Mouse (Mus musculus): ENCODE results near the gene Arpin.

Arpin gene

DNA sequence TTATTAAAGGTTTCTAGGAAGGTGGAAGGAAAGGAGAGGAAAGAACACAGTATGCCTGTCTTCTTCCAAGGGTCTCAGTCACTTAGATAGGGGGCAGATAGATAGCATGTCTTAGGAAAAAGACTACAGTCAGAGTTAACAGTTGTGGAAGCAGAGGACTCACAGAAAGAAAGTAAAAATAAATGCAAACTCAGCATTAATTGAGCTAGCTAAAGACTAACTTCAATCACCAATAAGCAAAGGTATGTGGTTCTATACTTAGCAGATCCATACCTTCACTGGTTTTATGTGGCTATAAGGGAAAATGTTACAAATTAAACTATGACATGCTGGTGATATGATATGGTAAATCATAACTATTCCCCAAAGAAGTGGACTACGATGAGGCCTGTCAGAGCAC is 40.4 kb downstream of the Arpin start:
- no peak for DNase-seq (ENCODE audit: low read depth in 2 of 2, low spot score in 2 of 2)

DNA sequence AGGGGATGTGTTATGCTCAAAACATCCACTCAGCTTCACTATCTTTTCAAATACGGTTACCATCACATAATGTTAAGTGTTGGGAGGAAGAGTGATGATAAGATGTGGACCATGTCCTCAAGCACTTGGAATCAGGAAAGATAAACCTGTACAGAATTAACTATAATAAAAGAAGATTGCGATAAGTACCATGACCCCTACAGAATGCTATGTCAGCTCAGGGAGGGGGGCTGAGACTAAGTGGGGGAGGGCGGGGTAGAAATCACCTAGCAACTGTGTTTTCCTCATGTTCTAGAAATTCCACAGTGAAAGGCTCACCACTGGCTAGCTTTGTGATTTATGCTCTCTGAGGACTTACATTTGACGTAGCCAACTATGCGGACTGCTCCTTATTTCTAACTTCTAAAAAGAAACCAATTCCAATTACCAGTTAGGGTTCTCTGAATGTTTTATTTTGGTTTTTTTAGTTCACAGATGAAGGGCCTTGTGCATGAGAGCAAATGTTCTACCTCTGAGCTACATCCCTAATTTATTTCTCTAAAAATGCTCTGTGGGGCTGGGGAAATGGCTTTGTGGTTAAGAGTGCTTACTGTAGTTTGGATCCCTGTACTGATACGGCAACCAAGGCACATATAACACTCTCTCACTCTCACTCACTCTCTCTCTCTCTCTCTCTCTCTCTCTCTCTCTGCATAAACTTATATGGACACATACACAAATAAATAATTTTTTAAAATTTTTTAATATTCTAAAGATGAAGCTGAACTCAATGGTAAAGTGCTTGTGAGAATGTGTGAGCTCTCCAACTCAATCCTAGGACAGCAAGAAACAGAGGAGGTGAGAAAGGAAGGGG is 42.4 kb downstream of the Arpin start:
- no peak for DNase-seq (ENCODE audit: low read depth in 2 of 2, low spot score in 2 of 2)

GRCm38 (mm10) chr7:79890436-79891221 is 44.5 kb downstream of the Arpin start:
- DNase-seq (ENCODE audit: low read depth in 2 of 2, low spot score in 2 of 2), result no peak

DNA sequence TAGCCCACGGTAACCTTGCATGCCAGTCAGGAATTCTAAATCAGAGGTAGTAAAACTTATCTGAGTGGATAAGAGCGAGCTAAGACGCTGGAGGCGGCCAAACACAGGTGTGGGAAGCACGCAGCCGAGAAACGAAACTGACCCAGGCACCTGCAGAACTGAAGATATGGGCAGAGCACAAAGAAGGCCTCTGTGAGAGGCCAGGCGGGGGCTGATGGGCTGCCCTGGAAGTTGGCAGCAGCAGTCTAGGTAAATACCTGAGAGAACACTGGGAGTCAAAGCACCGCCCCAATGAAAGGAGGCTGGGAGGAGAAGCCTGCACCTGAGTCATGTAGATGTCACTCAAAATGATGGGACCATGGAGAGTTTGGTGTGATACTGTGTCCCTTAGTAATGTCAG is 46.6 kb downstream of the Arpin start:
- DNase-seq (ENCODE audit: low read depth in 2 of 2, low spot score in 2 of 2), result no peak

GRCm38 (mm10) chr7:79883613-79884334 is 51.4 kb downstream of the Arpin start:
- DNase-seq (ENCODE audit: low read depth in 2 of 2, low spot score in 2 of 2), result no peak

DNA sequence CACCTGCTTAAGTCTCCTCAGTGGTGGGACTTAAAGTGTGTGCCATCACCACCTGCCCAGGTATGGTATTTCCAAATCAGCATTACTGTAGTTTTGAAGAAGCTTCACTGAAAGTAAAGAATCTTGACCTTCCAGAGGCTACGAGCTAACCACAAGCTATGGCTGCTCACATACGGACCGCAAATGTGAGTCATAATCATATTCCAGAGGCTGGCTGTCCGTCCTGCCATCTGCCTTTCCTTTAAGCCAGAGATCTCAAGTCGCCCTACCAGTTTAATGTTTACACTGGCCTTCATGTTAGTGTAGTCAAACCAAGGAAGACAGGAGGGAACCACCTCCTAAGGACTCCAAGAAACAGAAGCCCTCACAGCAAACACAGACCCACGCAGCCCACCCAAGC is 53.3 kb downstream of the Arpin start:
- no peak for DNase-seq (ENCODE audit: low read depth in 2 of 2, low spot score in 2 of 2)

GRCm38 (mm10) chr7:79880998-79881397 is 54.2 kb downstream of the Arpin start:
- DNase-seq (ENCODE audit: low read depth in 2 of 2, low spot score in 2 of 2), result no peak

- no peak for DNase-seq (ENCODE audit: low read depth in 2 of 2, low spot score in 2 of 2)
These were observed 55.1 kb downstream of the Arpin start for GRCm38 (mm10) chr7:79880033-79880432.

GRCm38 (mm10) chr7:79878455-79879025 is 56.6 kb downstream of the Arpin start:
- no peak for DNase-seq (ENCODE audit: low read depth in 2 of 2, low spot score in 2 of 2)
